Mouse (Mus musculus) limb, embryonic 13.5 days (tissue): ENCODE measurements at regions not wholly inside any gene's neighbourhood (a gene's known extent, or its start where the extent isn't known, plus 50 kb on each side); places are given as distances from the start of the nearest gene placed in this dataset.

Experiments used
- ATAC-seq: fragments of 200-750 bp; cut with Nextera tagmentation; 2 replicates; pipeline ENCODE4 v1.8.0; 2017; ENCODE audit warnings: low read depth, moderate number of reproducible peaks, moderate TSS enrichment; ENCODE audit not compliant: low FRiP score
- H3K27ac ChIP-seq: fragments of 300-500 bp; sonication (generic); 2 replicates; pipeline ENCODE4 v1.5.1; 2015; ENCODE audit warnings: inconsistent platforms, mild to moderate bottlenecking, moderate library complexity
- H3K27me3 ChIP-seq: fragments of 300-500 bp; sonication (generic); 2 replicates; pipeline ENCODE4 v1.6.1; 2015; ENCODE audit warnings: mild to moderate bottlenecking, inconsistent platforms
- H3K36me3 ChIP-seq: fragments of 300-500 bp; sonication (generic); 2 replicates; pipeline ENCODE4 v1.6.1; 2015; ENCODE audit warnings: inconsistent platforms, mild to moderate bottlenecking, moderate library complexity
- H3K4me1 ChIP-seq: fragments of 300-500 bp; sonication (generic); 2 replicates; pipeline ENCODE4 v1.6.1; 2015; ENCODE audit warnings: inconsistent platforms
- H3K4me2 ChIP-seq: fragments of 300-500 bp; sonication (generic); replicated peaks from 2 replicates; pipeline ENCODE4 v1.6.1; 2015; ENCODE audit warnings: inconsistent platforms, mild to moderate bottlenecking, moderate library complexity
- H3K4me3 ChIP-seq: fragments of 300-500 bp; sonication (generic); 2 replicates; pipeline ENCODE4 v1.5.1; 2015; ENCODE audit warnings: moderate library complexity, mild to moderate bottlenecking, inconsistent platforms
- H3K9ac ChIP-seq: fragments of 300-500 bp; sonication (generic); 2 replicates; pipeline ENCODE4 v1.6.1; 2015; ENCODE audit warnings: mild to moderate bottlenecking, inconsistent platforms
- H3K9me3 ChIP-seq: fragments of 300-500 bp; sonication (generic); 2 replicates; pipeline ENCODE4 v1.6.1; 2016; ENCODE audit warnings: inconsistent platforms
- WGBS: fragments of 180-500 bp; shearing (Covaris S2); methylation state at CpG from one replicate; pipeline ENCODE4 v1.1.7; 2015; 5-methylcytosine and 5-hydroxymethylcytosine counted together

GRCm38 (mm10) chr4:125765171-125765570, 259.2 kb upstream of the Csf3r start:
- no peak for ATAC-seq
- H3K4me1 ChIP-seq: no peaks in the 10 kb centered on the region
- no peaks in the 10 kb centered on the region for H3K36me3 ChIP-seq
- peaks cover 8% of the 10 kb centered on the region; the same call in 1 of the 2 replicates for H3K27me3 ChIP-seq
- WGBS: 84% methylated on average over 8 of the region's 8 CpGs
- no peak overlapping the region for H3K4me2 ChIP-seq
- H3K27ac ChIP-seq: no peak overlapping the region
- no peaks in the 10 kb centered on the region for H3K9me3 ChIP-seq
- H3K4me3 ChIP-seq: no peak overlapping the region
- no peak overlapping the region for H3K9ac ChIP-seq

GRCm38 (mm10) chr4:125777126-125777525, 247.2 kb upstream of the Csf3r start:
- Histone ChIP-seq H3K9me3 (no peaks in the 10 kb centered on the region), H3K27me3 (peaks cover 38% of the 10 kb centered on the region), H3K9ac (no peak overlapping the region), H3K4me1 (no peaks in the 10 kb centered on the region), H3K36me3 (no peaks in the 10 kb centered on the region), H3K27ac (no peak overlapping the region), H3K4me2 (no peak overlapping the region), H3K4me3 (no peak overlapping the region)
- WGBS: 77% methylated on average over 4 of the region's 4 CpGs
- ATAC-seq: no peak

- H3K27me3 ChIP-seq: peaks cover 41% of the 10 kb centered on the region
- ATAC-seq: no peak
- H3K9ac ChIP-seq: no peak overlapping the region
- no peak overlapping the region for H3K27ac ChIP-seq
- H3K4me3 ChIP-seq: no peak overlapping the region
- no peaks in the 10 kb centered on the region for H3K9me3 ChIP-seq
- H3K4me2 ChIP-seq: no peak overlapping the region
- 61% methylated on average over 4 of the region's 4 CpGs for WGBS
- H3K4me1 ChIP-seq: no peaks in the 10 kb centered on the region
- no peaks in the 10 kb centered on the region for H3K36me3 ChIP-seq
These were observed 244.2 kb upstream of the Csf3r start for GRCm38 (mm10) chr4:125780113-125780512.

- Histone ChIP-seq H3K9ac (no peak overlapping the region), H3K27me3 (peaks cover 41% of the 10 kb centered on the region), H3K4me1 (no peaks in the 10 kb centered on the region), H3K4me2 (no peak overlapping the region), H3K4me3 (no peak overlapping the region), H3K27ac (no peak overlapping the region), H3K36me3 (no peaks in the 10 kb centered on the region), H3K9me3 (no peaks in the 10 kb centered on the region)
- no peak for ATAC-seq
- WGBS: 12% methylated on average over 12 of the region's 12 CpGs
These were observed 243.3 kb upstream of the Csf3r start for GRCm38 (mm10) chr4:125780921-125781487.

GRCm38 (mm10) chr4:125782346-125782745, 242.0 kb upstream of the Csf3r start:
- Histone ChIP-seq H3K9ac (no peak overlapping the region), H3K27ac (no peak overlapping the region), H3K36me3 (no peaks in the 10 kb centered on the region), H3K27me3 (peaks cover 41% of the 10 kb centered on the region), H3K9me3 (no peaks in the 10 kb centered on the region), H3K4me2 (no peak overlapping the region), H3K4me3 (no peak overlapping the region), H3K4me1 (no peaks in the 10 kb centered on the region)
- 64% methylated on average over 3 of the region's 3 CpGs for WGBS
- no peak for ATAC-seq

DNA sequence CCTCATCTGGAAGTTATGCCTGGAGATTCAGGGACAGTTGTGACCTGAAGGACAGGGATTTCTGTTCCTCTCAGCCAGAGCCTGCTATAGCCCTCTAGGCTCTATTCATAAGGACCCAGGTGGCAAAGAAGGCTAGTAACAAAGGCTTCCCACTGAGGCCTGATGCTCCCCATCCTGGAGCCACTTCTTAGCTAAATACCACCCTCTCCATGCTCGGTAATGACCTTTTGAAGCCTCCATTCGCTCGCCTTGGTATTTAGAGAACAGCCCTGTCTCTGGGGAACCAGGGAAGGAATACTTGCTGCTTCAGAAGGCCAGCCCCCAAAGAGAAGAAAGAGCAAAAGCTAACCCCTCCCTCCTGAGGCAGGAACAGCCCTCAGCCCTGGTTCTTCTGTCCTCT, 238.3 kb upstream of the Csf3r start:
- no peaks in the 10 kb centered on the region for H3K9me3 ChIP-seq
- H3K27me3 ChIP-seq: peaks cover 12% of the 10 kb centered on the region
- ATAC-seq: no peak

DNA sequence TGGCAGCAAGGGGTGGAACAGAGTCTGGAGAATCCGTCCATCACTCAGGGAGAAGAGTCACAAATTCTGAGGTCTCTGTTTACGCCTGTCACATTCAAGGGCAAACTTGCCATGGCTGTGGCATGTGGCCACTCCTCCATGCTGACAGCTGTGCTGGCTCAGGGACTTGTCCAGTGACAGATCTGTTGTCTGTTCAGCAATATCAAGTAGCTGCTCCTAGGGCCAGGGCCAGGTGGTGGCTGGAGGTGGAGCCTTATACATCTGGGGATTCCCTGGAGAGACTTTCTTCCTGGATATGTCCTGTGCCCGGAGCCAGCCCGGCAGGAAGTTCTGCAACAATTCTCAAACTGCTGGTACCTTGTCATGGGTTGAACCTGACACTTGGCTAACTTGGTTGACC, 229.7 kb upstream of the Csf3r start:
- no peak for ATAC-seq
- 0 out of 2 replicates have a peak, but pooled peaks cover 5% of the 10 kb centered on the region for H3K9me3 ChIP-seq
- 78% methylated on average over 4 of the region's 4 CpGs for WGBS
- H3K27ac ChIP-seq: no peak overlapping the region
- no peaks in the 10 kb centered on the region for H3K36me3 ChIP-seq
- no peak overlapping the region for H3K9ac ChIP-seq
- no peaks in the 10 kb centered on the region for H3K27me3 ChIP-seq
- no peaks in the 10 kb centered on the region for H3K4me1 ChIP-seq
- H3K4me3 ChIP-seq: no peak overlapping the region
- H3K4me2 ChIP-seq: no peak overlapping the region

More for the DNA sequence above, 238.3 kb upstream of the Csf3r start:
- 17% methylated on average over 3 of the region's 3 CpGs for WGBS
- Histone ChIP-seq H3K27ac (no peak overlapping the region), H3K36me3 (no peaks in the 10 kb centered on the region), H3K9ac (no peak overlapping the region), H3K4me2 (no peak overlapping the region), H3K4me3 (no peak overlapping the region), H3K4me1 (no peaks in the 10 kb centered on the region)

DNA sequence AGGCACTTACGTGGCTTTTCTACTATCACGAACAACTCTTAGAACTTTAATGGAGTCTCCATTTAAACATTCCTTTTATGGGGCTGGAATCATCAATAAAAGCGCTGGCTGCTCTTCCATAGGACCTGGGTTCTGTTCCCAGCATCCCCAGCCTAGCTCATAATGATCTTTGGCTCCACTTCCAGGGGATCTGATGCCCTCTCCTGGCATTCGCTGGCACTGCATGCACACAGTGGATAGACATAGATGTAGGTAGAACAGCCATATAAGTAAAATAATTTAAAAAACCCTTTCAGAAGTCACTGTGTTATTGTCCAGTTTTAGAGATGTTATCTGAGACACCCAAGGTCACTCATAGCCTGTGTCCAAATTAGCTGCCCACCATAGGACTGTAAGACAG, 216.4 kb upstream of the Csf3r start:
- Histone ChIP-seq H3K9me3 (no peaks in the 10 kb centered on the region), H3K27ac (no peak overlapping the region), H3K36me3 (no peaks in the 10 kb centered on the region), H3K9ac (no peak overlapping the region), H3K4me2 (no peak overlapping the region), H3K27me3 (peaks cover 8% of the 10 kb centered on the region), H3K4me3 (no peak overlapping the region), H3K4me1 (peaks cover 13% of the 10 kb centered on the region)
- no peak for ATAC-seq
- 84% methylated on average over 4 of the region's 4 CpGs for WGBS

DNA sequence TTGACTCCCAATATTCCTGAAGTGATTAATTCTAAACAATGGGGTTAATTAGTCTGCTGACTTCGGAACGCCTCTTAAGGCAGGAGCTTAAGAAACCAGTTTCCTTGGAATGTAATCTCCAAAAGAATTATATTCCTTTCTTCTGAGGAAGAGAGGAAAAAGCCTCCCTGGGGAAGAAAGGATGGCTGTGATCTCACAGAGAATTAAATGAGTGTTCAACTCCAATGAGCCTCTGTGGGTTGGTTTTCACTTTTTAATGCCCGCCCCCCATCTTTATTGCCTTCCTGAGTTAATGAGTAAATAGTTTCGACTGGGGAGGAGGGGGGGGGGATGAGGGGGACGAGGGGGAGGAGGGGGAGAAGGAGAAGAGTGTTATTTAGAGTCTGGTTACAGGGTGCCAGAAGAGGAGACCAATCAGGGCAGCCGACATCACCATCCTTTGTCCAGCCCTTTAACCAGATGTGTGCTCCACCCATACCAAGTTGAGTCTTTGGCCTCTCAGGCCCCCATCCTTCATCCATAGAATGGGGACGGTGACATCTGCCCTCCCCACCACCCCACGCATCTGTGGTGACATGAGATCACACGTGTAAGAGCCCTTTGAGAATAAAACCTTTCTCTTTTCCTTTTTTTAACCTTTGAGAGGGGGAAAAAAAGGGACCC, 214.8 kb upstream of the Csf3r start:
- no peaks in the 10 kb centered on the region for H3K9me3 ChIP-seq
- H3K36me3 ChIP-seq: no peaks in the 10 kb centered on the region
- H3K4me2 ChIP-seq: no peak overlapping the region
- H3K9ac ChIP-seq: no peak overlapping the region
- peaks cover 8% of the 10 kb centered on the region for H3K27me3 ChIP-seq
- 10% methylated on average over 9 of the region's 9 CpGs for WGBS
- H3K4me3 ChIP-seq: no peak overlapping the region
- no peak for ATAC-seq
- peaks cover 13% of the 10 kb centered on the region for H3K4me1 ChIP-seq
- H3K27ac ChIP-seq: no peak overlapping the region

DNA sequence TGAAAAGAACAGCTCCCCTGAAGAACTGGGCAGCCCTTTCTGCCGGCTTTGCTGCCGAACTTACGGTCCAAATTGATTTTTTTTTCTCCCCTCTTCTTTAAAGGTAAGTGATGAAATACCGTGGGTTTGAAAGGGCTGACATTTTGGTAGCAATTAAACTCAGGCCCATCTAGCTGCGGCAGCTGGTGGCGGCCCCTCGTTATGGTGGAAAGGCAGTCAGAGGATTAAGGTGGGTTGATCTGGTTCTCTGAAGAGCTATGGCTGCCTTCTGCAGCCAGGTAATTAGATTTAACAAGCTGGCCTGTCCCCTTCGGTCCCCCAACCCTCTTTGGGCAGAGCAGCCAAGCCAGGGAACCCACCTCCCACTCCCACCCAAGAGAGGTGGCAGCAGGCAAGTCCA, 214.1 kb upstream of the Csf3r start:
- Histone ChIP-seq H3K36me3 (no peaks in the 10 kb centered on the region), H3K9me3 (no peaks in the 10 kb centered on the region), H3K27ac (no peak overlapping the region), H3K9ac (no peak overlapping the region), H3K4me3 (no peak overlapping the region), H3K4me2 (no peak overlapping the region), H3K4me1 (peaks cover 13% of the 10 kb centered on the region), H3K27me3 (peaks cover 8% of the 10 kb centered on the region)
- WGBS: 15% methylated on average over 8 of the region's 8 CpGs
- no peak for ATAC-seq

DNA sequence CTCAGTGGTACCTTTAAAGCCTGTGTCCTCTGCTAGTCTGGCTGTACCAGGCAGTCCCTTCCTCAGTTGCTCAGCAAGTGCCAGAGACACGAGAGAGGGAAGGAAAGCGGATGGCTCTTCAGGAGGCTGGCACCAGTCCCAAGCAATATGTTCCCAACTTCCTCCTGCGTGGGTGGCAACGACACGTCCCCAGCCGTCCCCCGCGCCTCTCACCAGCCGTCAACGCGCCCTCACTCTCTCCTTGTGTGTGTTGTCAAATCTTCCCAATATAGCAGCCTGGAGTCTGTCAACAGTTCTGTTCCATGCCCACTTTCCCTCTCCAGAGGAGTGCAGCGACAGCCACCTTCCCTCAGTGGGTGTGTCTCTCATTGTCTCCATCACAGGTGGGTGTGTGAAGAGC, 210.0 kb upstream of the Csf3r start:
- ATAC-seq: no peak
- H3K4me2 ChIP-seq: no peak overlapping the region
- 70% methylated on average over 12 of the region's 12 CpGs for WGBS

GRCm38 (mm10) chr4:125815276-125815675, 209.1 kb upstream of the Csf3r start:
- WGBS: 9% methylated on average over 3 of the region's 3 CpGs
- Histone ChIP-seq H3K4me2 (no peak overlapping the region), H3K9ac (no peak overlapping the region), H3K27ac (no peak overlapping the region), H3K27me3 (peaks cover 33% of the 10 kb centered on the region), H3K4me3 (no peak overlapping the region), H3K4me1 (peaks cover 2% of the 10 kb centered on the region), H3K9me3 (no peaks in the 10 kb centered on the region), H3K36me3 (no peaks in the 10 kb centered on the region)
- ATAC-seq: no peak

More for the DNA sequence above, 210.0 kb upstream of the Csf3r start:
- no peaks in the 10 kb centered on the region for H3K9me3 ChIP-seq
- H3K9ac ChIP-seq: no peak overlapping the region
- H3K27ac ChIP-seq: no peak overlapping the region
- no peak overlapping the region for H3K4me3 ChIP-seq
- H3K27me3 ChIP-seq: peaks cover 29% of the 10 kb centered on the region
- peaks cover 11% of the 10 kb centered on the region for H3K4me1 ChIP-seq
- no peaks in the 10 kb centered on the region for H3K36me3 ChIP-seq

- peaks cover 11% of the 10 kb centered on the region for H3K4me1 ChIP-seq
- no peak overlapping the region for H3K9ac ChIP-seq
- peaks cover 20% of the 10 kb centered on the region for H3K27me3 ChIP-seq
- H3K9me3 ChIP-seq: no peaks in the 10 kb centered on the region
- no peaks in the 10 kb centered on the region for H3K36me3 ChIP-seq
- no peak overlapping the region for H3K4me3 ChIP-seq
- no peak overlapping the region for H3K4me2 ChIP-seq
- H3K27ac ChIP-seq: no peak overlapping the region
- no peak for ATAC-seq
- 29% methylated on average over 3 of the region's 3 CpGs for WGBS
These were observed 199.8 kb upstream of the Csf3r start for GRCm38 (mm10) chr4:125824525-125824924.
